Mouse (Mus musculus): Measurements from ENCODE around the gene Pnpo. TPM values are rescaled to one million over a fixed set of nuclear protein-coding genes. Genes with fewer than 3 reads are reported as not detected.

Gene Pnpo
- polyA plus RNA-seq, 1 experiment from 2014 or later = 16.4 TPM

- no peak overlapping the region for H3K27ac ChIP-seq (replicated peaks)
- no peak overlapping the region for H3K4me3 ChIP-seq
- no peaks in the 10 kb centered on the region for H3K36me3 ChIP-seq
- peaks cover 19% of the 10 kb centered on the region for H3K27me3 ChIP-seq
- H3K4me2 ChIP-seq (replicated peaks) = no peak overlapping the region
- no peak for ATAC-seq (ENCODE audit: low FRiP score, low read depth)
- H3K9me3 ChIP-seq = no peaks in the 10 kb centered on the region
- peaks cover 12% of the 10 kb centered on the region; the same call in 1 of the 2 replicates for H3K4me1 ChIP-seq
- H3K9ac ChIP-seq (replicated peaks) = no peak overlapping the region
- WGBS = 93% methylated on average over 13 of the region's 13 CpGs
These were observed 10.1 kb downstream of the Pnpo start for GRCm38 (mm10) chr11:96933562-96934276.

- Histone ChIP-seq H3K27me3 (peaks cover 34% of the 10 kb centered on the region), H3K36me3 (no peaks in the 10 kb centered on the region), H3K9me3 (no peaks in the 10 kb centered on the region), H3K9ac (replicated peaks) (no peak overlapping the region), H3K4me1 (peaks cover 13% of the 10 kb centered on the region; the same call in 1 of the 2 replicates), H3K27ac (replicated peaks) (no peak overlapping the region), H3K4me3 (no peak overlapping the region), H3K4me2 (replicated peaks) (no peak overlapping the region)
- 75% methylated on average over 8 of the region's 8 CpGs for WGBS
- no peak for ATAC-seq (ENCODE audit: low FRiP score, low read depth)
These were observed 12.3 kb downstream of the Pnpo start for GRCm38 (mm10) chr11:96931327-96932062.

GRCm38 (mm10) chr11:96929766-96930331 lies 13.9 kb downstream of the Pnpo start:
- H3K9me3 ChIP-seq = no peaks in the 10 kb centered on the region
- 68% methylated on average over 9 of the region's 9 CpGs for WGBS
- no peak overlapping the region for H3K4me3 ChIP-seq
- H3K27ac ChIP-seq (replicated peaks) = no peak overlapping the region
- no peak for ATAC-seq (ENCODE audit: low FRiP score, low read depth)
- H3K27me3 ChIP-seq = peaks cover 34% of the 10 kb centered on the region
- no peak overlapping the region for H3K9ac ChIP-seq (replicated peaks)
- H3K36me3 ChIP-seq = no peaks in the 10 kb centered on the region
- H3K4me1 ChIP-seq = peaks cover 10% of the 10 kb centered on the region; the same call in 1 of the 2 replicates
- no peak overlapping the region for H3K4me2 ChIP-seq (replicated peaks)

GRCm38 (mm10) chr11:96929096-96929765 lies 14.6 kb downstream of the Pnpo start:
- Histone ChIP-seq H3K9me3 (no peaks in the 10 kb centered on the region), H3K4me2 (replicated peaks) (no peak overlapping the region), H3K36me3 (no peaks in the 10 kb centered on the region), H3K9ac (replicated peaks) (no peak overlapping the region), H3K4me3 (no peak overlapping the region), H3K4me1 (0 out of 2 replicates have a peak, but pooled peaks cover 7% of the 10 kb centered on the region), H3K27ac (replicated peaks) (no peak overlapping the region), H3K27me3 (peaks cover 34% of the 10 kb centered on the region)
- ATAC-seq (ENCODE audit: low FRiP score, low read depth) = no peak
- 12% methylated on average over 13 of the region's 13 CpGs for WGBS

GRCm38 (mm10) chr11:96928691-96929090 lies 15.1 kb downstream of the Pnpo start:
- 10% methylated on average over 5 of the region's 5 CpGs for WGBS
- no peaks in the 10 kb centered on the region for H3K9me3 ChIP-seq
- ATAC-seq (ENCODE audit: low FRiP score, low read depth) = no peak
- no peak overlapping the region for H3K4me2 ChIP-seq (replicated peaks)
- 0 out of 2 replicates have a peak, but pooled peaks cover 7% of the 10 kb centered on the region for H3K4me1 ChIP-seq
- H3K27ac ChIP-seq (replicated peaks) = no peak overlapping the region
- no peak overlapping the region for H3K9ac ChIP-seq (replicated peaks)
- H3K27me3 ChIP-seq = peaks cover 34% of the 10 kb centered on the region
- H3K4me3 ChIP-seq = no peak overlapping the region
- H3K36me3 ChIP-seq = no peaks in the 10 kb centered on the region

GRCm38 (mm10) chr11:96928088-96928487 lies 15.7 kb downstream of the Pnpo start, which contains the start of gene Prr15l:
Gene Prr15l (plus strand): TSS chr11:96928104.
- Histone ChIP-seq H3K9ac (replicated peaks) (no peak within 1 kb of the TSS), H3K4me3 (no peak within 1 kb of the TSS), H3K36me3 (no peaks in the 10 kb centered on the region), H3K4me1 (0 out of 2 replicates have a peak, but pooled peaks cover 7% of the 10 kb centered on the region), H3K4me2 (replicated peaks) (no peak within 1 kb of the TSS), H3K9me3 (no peaks in the 10 kb centered on the region), H3K27ac (replicated peaks) (no peak within 1 kb of the TSS), H3K27me3 (peaks cover 34% of the 10 kb centered on the region)
- WGBS = 80% methylated on average over 2 of the region's 2 CpGs
- no peak for ATAC-seq (ENCODE audit: low FRiP score, low read depth)

GRCm38 (mm10) chr11:96926587-96926986 lies 17.2 kb downstream of the Pnpo start:
- Histone ChIP-seq H3K9ac (replicated peaks) (no peak overlapping the region), H3K9me3 (no peaks in the 10 kb centered on the region), H3K4me3 (no peak overlapping the region), H3K27me3 (peaks cover 34% of the 10 kb centered on the region), H3K4me2 (replicated peaks) (no peak overlapping the region), H3K4me1 (0 out of 2 replicates have a peak, but pooled peaks cover 7% of the 10 kb centered on the region), H3K27ac (replicated peaks) (no peak overlapping the region), H3K36me3 (no peaks in the 10 kb centered on the region)
- no peak for ATAC-seq (ENCODE audit: low FRiP score, low read depth)
- WGBS = 85% methylated on average over 5 of the region's 5 CpGs

GRCm38 (mm10) chr11:96925469-96926148 lies 18.2 kb downstream of the Pnpo start:
- Histone ChIP-seq H3K27me3 (peaks cover 30% of the 10 kb centered on the region), H3K9ac (replicated peaks) (no peak overlapping the region), H3K4me2 (replicated peaks) (no peak overlapping the region), H3K4me3 (no peak overlapping the region), H3K36me3 (no peaks in the 10 kb centered on the region), H3K27ac (replicated peaks) (no peak overlapping the region), H3K4me1 (0 out of 2 replicates have a peak, but pooled peaks cover 7% of the 10 kb centered on the region), H3K9me3 (no peaks in the 10 kb centered on the region)
- 86% methylated on average over 12 of the region's 12 CpGs for WGBS
- no peak for ATAC-seq (ENCODE audit: low FRiP score, low read depth)

- Histone ChIP-seq H3K27ac (replicated peaks) (no peak overlapping the region), H3K4me1 (0 out of 2 replicates have a peak, but pooled peaks cover 7% of the 10 kb centered on the region), H3K36me3 (no peaks in the 10 kb centered on the region), H3K4me2 (replicated peaks) (no peak overlapping the region), H3K9me3 (no peaks in the 10 kb centered on the region), H3K9ac (replicated peaks) (no peak overlapping the region), H3K27me3 (peaks cover 26% of the 10 kb centered on the region), H3K4me3 (no peak overlapping the region)
- no peak for ATAC-seq (ENCODE audit: low FRiP score, low read depth)
- WGBS = 87% methylated on average over 11 of the region's 11 CpGs
These were observed 18.9 kb downstream of the Pnpo start for GRCm38 (mm10) chr11:96924861-96925260.

- no peaks in the 10 kb centered on the region for H3K36me3 ChIP-seq
- H3K27me3 ChIP-seq = peaks cover 9% of the 10 kb centered on the region
- H3K4me2 ChIP-seq (replicated peaks) = no peak overlapping the region
- H3K4me1 ChIP-seq = peaks cover 13% of the 10 kb centered on the region
- H3K9ac ChIP-seq (replicated peaks) = no peak overlapping the region
- ATAC-seq (ENCODE audit: low FRiP score, low read depth) = no peak
- 63% methylated on average over 6 of the region's 6 CpGs for WGBS
- H3K9me3 ChIP-seq = no peaks in the 10 kb centered on the region
- H3K27ac ChIP-seq (replicated peaks) = no peak overlapping the region
- H3K4me3 ChIP-seq = no peak overlapping the region
These were observed 24.8 kb downstream of the Pnpo start for GRCm38 (mm10) chr11:96919003-96919402.

- no peak for ATAC-seq (ENCODE audit: low FRiP score, low read depth)
- H3K36me3 ChIP-seq = no peaks in the 10 kb centered on the region
- H3K4me2 ChIP-seq (replicated peaks) = no peak overlapping the region
- WGBS = 88% methylated on average over 6 of the region's 6 CpGs
- no peak overlapping the region for H3K4me3 ChIP-seq
- H3K9me3 ChIP-seq = no peaks in the 10 kb centered on the region
- H3K27me3 ChIP-seq = peaks cover 9% of the 10 kb centered on the region
- peaks cover 13% of the 10 kb centered on the region for H3K4me1 ChIP-seq
- no peak overlapping the region for H3K27ac ChIP-seq (replicated peaks)
- no peak overlapping the region for H3K9ac ChIP-seq (replicated peaks)
These were observed 26.4 kb downstream of the Pnpo start for GRCm38 (mm10) chr11:96917415-96917814.

Data from midbrain, embryonic 12.5 days (tissue).